Mouse (Mus musculus): ENCODE data around the gene Aif1. TPM values are rescaled to one million over a fixed set of nuclear protein-coding genes. Genes with fewer than 3 reads are reported as not detected.

Gene Aif1
- total and polyA plus RNA-seq, 2 experiments = 1.6 to 13.3 TPM

DNA sequence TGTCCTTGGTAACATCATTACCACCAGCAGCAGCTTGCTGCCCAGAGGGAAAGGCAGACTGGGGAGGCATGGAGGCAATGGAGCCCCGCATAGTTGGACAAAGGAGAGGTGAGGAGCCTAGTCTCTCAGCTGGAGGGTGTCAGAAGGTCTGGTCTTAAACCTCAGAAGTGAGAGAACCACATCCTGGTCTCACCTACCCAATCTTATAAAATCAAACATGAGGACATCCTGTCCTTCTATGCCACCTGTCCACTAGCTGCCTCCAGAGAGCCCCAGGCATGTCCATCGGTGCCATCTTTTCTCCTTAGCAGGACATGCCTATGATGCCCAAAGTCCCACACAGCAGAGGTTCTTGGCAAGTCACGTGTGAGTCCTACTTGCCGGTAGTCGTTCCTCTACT lies 4.2 kb upstream of the Aif1 start:
- Histone ChIP-seq H3K36me3 (ENCODE audit: control insufficient read depth, insufficient read depth, low read length) (no peaks in the 10 kb centered on the region), H3K27ac (replicated peaks; ENCODE audit: insufficient read depth, low read depth, low read length) (no peak overlapping the region), H3K9ac (ENCODE audit: low read depth, low read length) (no peak overlapping the region), H3K27me3 (ENCODE audit: control insufficient read depth, insufficient read depth, low read length) (no peaks in the 10 kb centered on the region), H3K79me2 (ENCODE audit: control insufficient read depth, insufficient read depth, low read length) (no peaks in the 10 kb centered on the region), H3K4me1 (ENCODE audit: control insufficient read depth, insufficient read depth, low read length) (no peaks in the 10 kb centered on the region), H3K4me3 (ENCODE audit: insufficient read depth, low read depth, low read length) (no peak overlapping the region)
- WGBS = 83% methylated on average over 5 of the region's 5 CpGs
- TF ChIP-seq POLR2A (IDR thresholded peaks at IDR 0.05; ENCODE audit: extremely low read depth, insufficient read depth, low read length) = no peak
- no peak for TF ChIP-seq CTCF (IDR thresholded peaks at IDR 0.05; ENCODE audit: low read depth, low read length)
- no peak for DNase-seq (ENCODE audit: extremely low read depth, low read depth, low spot score)

DNA sequence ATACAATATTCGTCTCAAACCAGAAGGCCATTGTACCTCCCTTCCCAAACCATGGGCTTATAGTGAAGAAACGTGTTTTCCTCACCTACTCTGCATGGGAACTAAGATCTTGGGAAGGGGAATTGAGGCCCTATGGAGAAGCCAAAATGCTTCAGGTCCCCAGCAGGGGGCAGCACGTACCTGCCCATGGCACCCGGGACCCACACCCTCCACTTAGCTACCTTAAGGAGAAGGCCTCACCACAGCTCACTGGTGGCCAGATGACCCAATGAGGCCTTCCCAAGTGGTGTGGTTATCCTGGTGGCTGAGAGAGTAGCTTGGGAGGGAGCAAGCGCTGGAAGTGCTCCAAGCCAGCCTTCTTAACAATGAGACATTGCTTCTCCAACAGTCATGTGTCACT lies 2.7 kb upstream of the Aif1 start:
- Histone ChIP-seq H3K9ac (ENCODE audit: low read depth, low read length) (no peak overlapping the region), H3K27ac (replicated peaks; ENCODE audit: insufficient read depth, low read depth, low read length) (no peak overlapping the region), H3K36me3 (ENCODE audit: control insufficient read depth, insufficient read depth, low read length) (no peaks in the 10 kb centered on the region), H3K4me1 (ENCODE audit: control insufficient read depth, insufficient read depth, low read length) (no peaks in the 10 kb centered on the region), H3K27me3 (ENCODE audit: control insufficient read depth, insufficient read depth, low read length) (no peaks in the 10 kb centered on the region), H3K79me2 (ENCODE audit: control insufficient read depth, insufficient read depth, low read length) (no peaks in the 10 kb centered on the region), H3K4me3 (ENCODE audit: insufficient read depth, low read depth, low read length) (no peak overlapping the region)
- peak; percentile 49 for DNase-seq (ENCODE audit: extremely low read depth, low read depth, low spot score)
- TF ChIP-seq POLR2A (IDR thresholded peaks at IDR 0.05; ENCODE audit: extremely low read depth, insufficient read depth, low read length) (no peak), CTCF (IDR thresholded peaks at IDR 0.05; ENCODE audit: low read depth, low read length) (peak; percentile 98)
- WGBS = 26% methylated on average over 5 of the region's 5 CpGs

DNA sequence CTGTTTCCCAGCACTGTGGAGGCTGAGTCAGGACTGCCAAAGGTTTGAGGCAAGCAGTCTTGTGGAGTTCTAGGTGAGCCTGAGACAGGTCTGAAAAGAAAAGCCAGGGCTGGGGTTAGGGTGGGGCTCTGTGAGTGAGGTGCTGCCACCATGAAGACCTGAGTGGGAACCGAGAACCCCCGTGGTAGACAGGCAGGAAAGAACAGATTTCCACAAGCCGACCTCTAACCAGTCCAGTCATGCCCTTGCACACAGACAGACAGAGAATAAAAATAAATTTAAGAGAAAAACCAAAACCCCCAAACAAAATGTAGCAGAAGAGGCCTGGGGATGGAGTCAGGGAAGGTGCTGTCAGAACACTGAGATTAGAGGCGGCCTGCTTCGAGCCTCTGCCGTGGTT lies 486 bp downstream of the Aif1 start:
- H3K4me3 ChIP-seq (ENCODE audit: insufficient read depth, low read depth, low read length) = no peak overlapping the region
- 82% methylated on average over 6 of the region's 6 CpGs for WGBS
- H3K79me2 ChIP-seq (ENCODE audit: control insufficient read depth, insufficient read depth, low read length) = no peaks in the 10 kb centered on the region
- no peaks in the 10 kb centered on the region for H3K27me3 ChIP-seq (ENCODE audit: control insufficient read depth, insufficient read depth, low read length)
- no peaks in the 10 kb centered on the region for H3K4me1 ChIP-seq (ENCODE audit: control insufficient read depth, insufficient read depth, low read length)
- DNase-seq (ENCODE audit: extremely low read depth, low read depth, low spot score) = no peak
- H3K9ac ChIP-seq (ENCODE audit: low read depth, low read length) = no peak overlapping the region
- no peak overlapping the region for H3K27ac ChIP-seq (replicated peaks; ENCODE audit: insufficient read depth, low read depth, low read length)
- TF ChIP-seq POLR2A (IDR thresholded peaks at IDR 0.05; ENCODE audit: extremely low read depth, insufficient read depth, low read length) (no peak), CTCF (IDR thresholded peaks at IDR 0.05; ENCODE audit: low read depth, low read length) (no peak)
- H3K36me3 ChIP-seq (ENCODE audit: control insufficient read depth, insufficient read depth, low read length) = no peaks in the 10 kb centered on the region

DNA sequence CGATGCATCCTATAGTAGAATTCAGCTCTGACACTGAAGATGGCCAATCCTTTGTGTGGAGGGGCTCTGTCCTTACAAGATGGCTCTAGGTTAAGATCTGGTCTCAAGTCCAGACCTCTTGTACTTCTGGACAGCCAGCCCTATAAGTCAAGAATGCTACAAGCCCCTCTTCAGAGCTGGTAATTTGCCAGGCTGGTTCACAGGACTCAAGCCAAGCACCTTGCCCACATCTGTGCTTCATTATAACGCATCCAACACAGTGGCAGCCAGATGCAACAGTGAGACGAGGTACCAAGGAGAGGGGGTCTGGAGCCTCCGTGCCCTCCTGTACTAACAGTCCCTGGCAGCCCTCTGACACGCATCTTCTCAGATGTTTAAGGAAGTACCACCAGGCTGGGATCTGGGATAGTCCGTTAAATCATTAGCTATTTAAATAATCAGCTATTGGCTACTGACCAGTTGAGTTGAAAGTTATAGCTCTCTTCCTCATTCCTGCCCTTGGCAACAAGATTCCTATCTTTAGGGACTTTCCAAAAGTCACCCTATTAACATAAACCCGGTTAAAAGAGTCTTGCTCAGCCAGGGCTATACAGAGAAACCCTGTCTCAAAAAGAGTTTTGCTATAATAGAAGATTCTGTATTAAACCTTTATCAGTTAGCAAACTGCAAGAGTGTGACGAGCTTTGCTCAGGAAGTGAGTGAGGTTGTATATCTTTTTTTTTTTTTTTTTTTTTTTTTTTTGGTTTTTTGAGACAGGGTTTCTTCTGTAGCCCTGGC lies 1.5 kb downstream of the Aif1 start:
- 67% methylated on average over 8 of the region's 8 CpGs for WGBS
- Histone ChIP-seq H3K9ac (ENCODE audit: low read depth, low read length) (no peak overlapping the region), H3K27ac (replicated peaks; ENCODE audit: insufficient read depth, low read depth, low read length) (peak overlapping the region; percentile 31; the same call in 1 of the 2 replicates)

DNA sequence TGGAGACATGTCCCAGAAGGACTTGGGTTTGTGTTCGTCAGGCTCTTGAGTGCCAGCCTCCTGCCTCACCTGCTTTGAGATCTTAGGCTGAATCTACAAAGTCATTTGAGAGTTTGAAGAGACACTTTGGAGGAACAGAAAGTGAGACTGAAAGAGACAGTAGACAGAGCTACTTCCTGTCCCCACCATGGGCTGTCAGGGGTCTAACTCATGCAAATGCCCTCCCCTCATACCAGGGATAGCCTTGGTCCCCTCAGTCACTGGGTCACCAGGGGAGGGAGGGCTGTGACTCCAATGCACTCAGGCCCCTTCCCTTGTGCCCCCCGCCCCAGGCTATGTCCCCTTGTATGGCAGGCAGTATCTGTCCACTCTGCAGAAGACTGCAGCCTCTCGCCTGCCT lies 2.5 kb downstream of the Aif1 start:
- Histone ChIP-seq H3K36me3 (ENCODE audit: control insufficient read depth, insufficient read depth, low read length) (no peaks in the 10 kb centered on the region), H3K27ac (replicated peaks; ENCODE audit: insufficient read depth, low read depth, low read length) (peak overlapping the region; percentile 55), H3K79me2 (ENCODE audit: control insufficient read depth, insufficient read depth, low read length) (no peaks in the 10 kb centered on the region), H3K9ac (ENCODE audit: low read depth, low read length) (no peak overlapping the region), H3K27me3 (ENCODE audit: control insufficient read depth, insufficient read depth, low read length) (no peaks in the 10 kb centered on the region), H3K4me1 (ENCODE audit: control insufficient read depth, insufficient read depth, low read length) (no peaks in the 10 kb centered on the region), H3K4me3 (ENCODE audit: insufficient read depth, low read depth, low read length) (no peak overlapping the region)
- no peak for DNase-seq (ENCODE audit: extremely low read depth, low read depth, low spot score)
- TF ChIP-seq CTCF (IDR thresholded peaks at IDR 0.05; ENCODE audit: low read depth, low read length) (no peak), POLR2A (IDR thresholded peaks at IDR 0.05; ENCODE audit: extremely low read depth, insufficient read depth, low read length) (no peak)
- 82% methylated on average over 3 of the region's 3 CpGs for WGBS

More for the DNA sequence above, 1.5 kb downstream of the Aif1 start:
- Histone ChIP-seq H3K27me3 (ENCODE audit: control insufficient read depth, insufficient read depth, low read length) (no peaks in the 10 kb centered on the region), H3K79me2 (ENCODE audit: control insufficient read depth, insufficient read depth, low read length) (no peaks in the 10 kb centered on the region), H3K36me3 (ENCODE audit: control insufficient read depth, insufficient read depth, low read length) (no peaks in the 10 kb centered on the region), H3K4me3 (ENCODE audit: insufficient read depth, low read depth, low read length) (no peak overlapping the region), H3K4me1 (ENCODE audit: control insufficient read depth, insufficient read depth, low read length) (no peaks in the 10 kb centered on the region)
- no peak for DNase-seq (ENCODE audit: extremely low read depth, low read depth, low spot score)
- TF ChIP-seq POLR2A (IDR thresholded peaks at IDR 0.05; ENCODE audit: extremely low read depth, insufficient read depth, low read length) (no peak), CTCF (IDR thresholded peaks at IDR 0.05; ENCODE audit: low read depth, low read length) (no peak)

Data from liver, adult 2 months (tissue).